Mouse (Mus musculus): ENCODE data around the gene Ctcfl. TPM values are rescaled to one million over a fixed set of nuclear protein-coding genes. Genes with fewer than 3 reads are reported as not detected.

Ctcfl gene
- polyA plus RNA-seq, 1 experiment from 2014 or later, result 0.12 TPM

DNA sequence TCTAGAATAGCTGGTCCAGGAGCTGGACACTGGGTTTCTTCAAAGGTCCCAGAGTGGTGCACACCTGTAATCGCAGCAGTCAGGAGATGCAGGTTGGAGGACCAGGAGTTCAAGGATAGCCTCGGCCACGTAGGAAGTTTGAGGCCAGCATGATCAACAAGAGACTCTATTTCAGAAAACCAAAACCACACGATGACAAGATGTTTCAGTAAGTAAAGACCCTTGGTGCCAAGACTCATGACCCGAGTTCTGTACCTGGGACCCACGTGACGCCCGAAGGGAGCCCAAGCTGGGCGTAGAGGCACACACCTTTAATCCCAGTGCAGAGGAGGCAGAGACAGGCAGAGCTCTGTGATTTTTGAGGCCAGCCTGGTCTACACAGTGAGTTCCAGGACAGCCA lies 36.2 kb downstream of the Ctcfl start:
- 80% methylated on average over 9 of the region's 9 CpGs for WGBS
- no peak overlapping the region for H3K4me3 ChIP-seq (ENCODE audit: low read depth, low read length)
- DNase-seq (ENCODE audit: low spot score) (peak; percentile 47), ATAC-seq (replicated peaks; ENCODE audit: low FRiP score, low TSS enrichment, low read depth) (no peak)
- H3K9ac ChIP-seq (ENCODE audit: low read length), result no peak overlapping the region
- H3K27ac ChIP-seq (ENCODE audit: low read depth), result no peak overlapping the region
- H3K4me1 ChIP-seq (replicated peaks; ENCODE audit: control insufficient read depth, insufficient read depth, low read length), result 0 out of 2 replicates have a peak, but pooled peaks cover 3% of the 10 kb centered on the region
- no peak overlapping the region for H3K4me2 ChIP-seq (ENCODE audit: low read length)
- H3K9me3 ChIP-seq (ENCODE audit: control insufficient read depth, low read length), result no peaks in the 10 kb centered on the region
- H3K36me3 ChIP-seq (ENCODE audit: control insufficient read depth, insufficient read depth, low read length), result no peaks in the 10 kb centered on the region
- no peaks in the 10 kb centered on the region for H3K27me3 ChIP-seq (replicated peaks; ENCODE audit: control insufficient read depth, insufficient read depth, low read length)

DNA sequence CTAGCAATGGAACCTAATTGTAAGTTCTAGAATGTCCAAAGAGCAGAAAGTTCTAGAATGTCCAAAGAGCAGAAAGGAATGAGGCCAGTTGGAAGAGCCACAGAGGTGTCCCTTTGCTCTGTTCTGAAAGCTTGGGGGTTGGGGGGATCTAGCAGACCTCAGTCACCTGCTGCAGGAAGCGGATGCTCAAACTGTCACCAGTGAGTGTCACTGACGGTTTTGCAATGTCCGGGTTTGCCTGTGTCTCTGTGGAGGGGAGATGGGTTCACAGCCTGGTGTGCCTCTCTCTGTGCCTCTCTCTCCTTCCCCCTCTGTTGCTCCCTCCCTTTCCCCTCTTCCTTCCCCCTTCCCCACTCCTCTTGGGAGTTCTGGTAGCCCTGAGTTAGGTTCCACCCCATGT lies 36.6 kb downstream of the Ctcfl start:
- Histone ChIP-seq H3K4me2 (ENCODE audit: low read length) (no peak overlapping the region), H3K9ac (ENCODE audit: low read length) (no peak overlapping the region), H3K36me3 (ENCODE audit: control insufficient read depth, insufficient read depth, low read length) (no peaks in the 10 kb centered on the region), H3K9me3 (ENCODE audit: control insufficient read depth, low read length) (no peaks in the 10 kb centered on the region), H3K4me1 (replicated peaks; ENCODE audit: control insufficient read depth, insufficient read depth, low read length) (0 out of 2 replicates have a peak, but pooled peaks cover 3% of the 10 kb centered on the region), H3K27me3 (replicated peaks; ENCODE audit: control insufficient read depth, insufficient read depth, low read length) (no peaks in the 10 kb centered on the region), H3K27ac (ENCODE audit: low read depth) (no peak overlapping the region), H3K4me3 (ENCODE audit: low read depth, low read length) (no peak overlapping the region)
- DNase-seq (ENCODE audit: low spot score) (no peak), ATAC-seq (replicated peaks; ENCODE audit: low FRiP score, low TSS enrichment, low read depth) (no peak)
- WGBS, result 86% methylated on average over 3 of the region's 3 CpGs

DNA sequence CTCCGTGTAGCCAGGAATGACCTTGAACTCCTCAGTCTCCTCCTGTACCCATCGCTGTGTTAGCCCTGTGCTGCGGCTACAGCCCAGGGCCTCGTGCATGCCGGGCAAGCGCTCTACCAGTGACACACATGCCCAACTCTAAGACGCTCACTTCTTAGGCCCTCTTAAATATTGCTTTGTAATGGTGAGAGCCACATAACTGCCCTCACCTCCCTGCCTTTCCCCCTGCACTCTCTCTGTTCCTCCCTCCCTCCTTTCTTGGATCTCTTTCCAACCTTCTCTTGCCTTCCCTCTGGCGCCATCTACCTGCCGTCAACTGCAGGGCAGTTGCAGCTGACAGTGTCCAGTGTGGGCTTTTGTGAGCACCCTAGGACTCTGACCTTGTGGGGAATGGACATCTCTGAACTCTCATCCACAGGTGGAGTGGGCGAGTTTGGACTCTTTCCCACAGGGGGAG lies 38.5 kb downstream of the Ctcfl start:
- Histone ChIP-seq H3K9me3 (ENCODE audit: control insufficient read depth, low read length) (no peaks in the 10 kb centered on the region), H3K4me3 (ENCODE audit: low read depth, low read length) (no peak overlapping the region), H3K9ac (ENCODE audit: low read length) (no peak overlapping the region), H3K27ac (ENCODE audit: low read depth) (no peak overlapping the region), H3K27me3 (replicated peaks; ENCODE audit: control insufficient read depth, insufficient read depth, low read length) (no peaks in the 10 kb centered on the region), H3K4me2 (ENCODE audit: low read length) (no peak overlapping the region), H3K4me1 (replicated peaks; ENCODE audit: control insufficient read depth, insufficient read depth, low read length) (0 out of 2 replicates have a peak, but pooled peaks cover 3% of the 10 kb centered on the region), H3K36me3 (ENCODE audit: control insufficient read depth, insufficient read depth, low read length) (no peaks in the 10 kb centered on the region)
- ATAC-seq (replicated peaks; ENCODE audit: low FRiP score, low TSS enrichment, low read depth) (peak; percentile 44; the same call in 1 of the 2 replicates), DNase-seq (ENCODE audit: low spot score) (peak; percentile 87)
- 34% methylated on average over 10 of the region's 10 CpGs for WGBS

DNA sequence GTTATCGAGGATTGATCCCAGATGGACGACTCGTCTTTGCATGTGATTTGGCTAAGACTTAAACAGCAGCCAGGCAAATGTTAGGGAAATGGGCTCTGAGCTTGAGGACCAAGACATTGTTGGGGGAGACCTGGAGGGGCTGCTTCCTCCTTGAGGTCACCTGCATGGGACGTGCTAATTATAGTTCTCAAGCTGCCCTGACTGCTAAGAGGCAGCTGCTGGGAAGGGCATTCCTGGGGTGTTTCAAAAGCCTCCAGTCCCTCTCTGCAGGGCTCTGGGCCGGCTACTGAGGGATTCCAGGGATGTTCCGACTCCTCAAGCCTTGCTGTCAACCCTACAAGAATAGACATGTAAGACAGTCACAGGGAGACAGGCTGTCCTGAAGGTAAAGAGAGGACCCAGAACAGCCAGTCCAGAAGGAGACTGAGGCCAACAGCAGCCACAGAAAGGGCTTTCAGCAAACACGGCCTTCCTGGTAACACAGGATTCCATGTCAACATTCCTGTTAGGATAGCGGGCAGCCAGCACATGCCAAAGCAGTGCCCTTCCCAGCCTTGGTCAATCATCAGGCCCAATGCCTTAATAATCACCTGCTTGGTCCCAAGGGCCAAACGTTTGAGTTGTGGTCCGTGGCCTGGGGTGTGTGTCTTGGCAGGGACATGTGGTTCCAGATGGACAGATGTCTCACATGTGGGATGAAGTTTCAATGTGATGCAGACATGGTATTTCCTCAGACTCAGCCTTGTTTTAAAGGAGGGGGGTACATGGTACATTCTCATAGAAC lies 39.4 kb downstream of the Ctcfl start:
- no peaks in the 10 kb centered on the region for H3K9me3 ChIP-seq (ENCODE audit: control insufficient read depth, low read length)
- no peak overlapping the region for H3K4me3 ChIP-seq (ENCODE audit: low read depth, low read length)
- H3K36me3 ChIP-seq (ENCODE audit: control insufficient read depth, insufficient read depth, low read length), result no peaks in the 10 kb centered on the region
- 0 out of 2 replicates have a peak, but pooled peaks cover 3% of the 10 kb centered on the region for H3K4me1 ChIP-seq (replicated peaks; ENCODE audit: control insufficient read depth, insufficient read depth, low read length)
- H3K4me2 ChIP-seq (ENCODE audit: low read length), result no peak overlapping the region
- H3K27me3 ChIP-seq (replicated peaks; ENCODE audit: control insufficient read depth, insufficient read depth, low read length), result no peaks in the 10 kb centered on the region
- no peak overlapping the region for H3K27ac ChIP-seq (ENCODE audit: low read depth)
- no peak for ATAC-seq (replicated peaks; ENCODE audit: low FRiP score, low TSS enrichment, low read depth)
- no peak overlapping the region for H3K9ac ChIP-seq (ENCODE audit: low read length)
- peak; percentile 50 for DNase-seq (ENCODE audit: low spot score)
- 51% methylated on average over 10 of the region's 10 CpGs for WGBS

DNA sequence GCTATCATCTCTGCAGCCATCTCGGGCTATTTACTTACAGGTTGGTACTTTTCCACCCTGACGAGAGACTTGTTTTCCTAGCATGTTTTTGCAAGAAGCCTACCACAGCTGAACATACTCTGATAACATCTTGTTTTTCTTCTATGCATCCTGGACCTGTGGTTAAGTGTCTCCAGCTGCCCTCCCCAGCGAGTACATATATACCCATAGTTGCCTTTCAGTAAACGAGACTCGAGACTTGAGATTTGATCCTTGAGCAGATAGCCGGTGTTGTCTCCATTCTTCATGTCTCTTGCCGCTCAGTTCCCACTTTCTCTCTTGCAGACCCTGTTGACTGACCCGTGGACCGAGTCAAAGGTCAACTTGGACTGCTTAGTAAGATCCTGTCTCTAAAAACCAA lies 42.4 kb downstream of the Ctcfl start:
- Histone ChIP-seq H3K9ac (ENCODE audit: low read length) (no peak overlapping the region), H3K36me3 (ENCODE audit: control insufficient read depth, insufficient read depth, low read length) (no peaks in the 10 kb centered on the region), H3K27me3 (replicated peaks; ENCODE audit: control insufficient read depth, insufficient read depth, low read length) (no peaks in the 10 kb centered on the region), H3K4me3 (ENCODE audit: low read depth, low read length) (no peak overlapping the region), H3K4me1 (replicated peaks; ENCODE audit: control insufficient read depth, insufficient read depth, low read length) (0 out of 2 replicates have a peak, but pooled peaks cover 3% of the 10 kb centered on the region), H3K4me2 (ENCODE audit: low read length) (no peak overlapping the region), H3K27ac (ENCODE audit: low read depth) (no peak overlapping the region), H3K9me3 (ENCODE audit: control insufficient read depth, low read length) (no peaks in the 10 kb centered on the region)
- 76% methylated on average over 9 of the region's 9 CpGs for WGBS
- no peak for ATAC-seq (replicated peaks; ENCODE audit: low FRiP score, low TSS enrichment, low read depth)
- no peak for DNase-seq (ENCODE audit: low spot score)

DNA sequence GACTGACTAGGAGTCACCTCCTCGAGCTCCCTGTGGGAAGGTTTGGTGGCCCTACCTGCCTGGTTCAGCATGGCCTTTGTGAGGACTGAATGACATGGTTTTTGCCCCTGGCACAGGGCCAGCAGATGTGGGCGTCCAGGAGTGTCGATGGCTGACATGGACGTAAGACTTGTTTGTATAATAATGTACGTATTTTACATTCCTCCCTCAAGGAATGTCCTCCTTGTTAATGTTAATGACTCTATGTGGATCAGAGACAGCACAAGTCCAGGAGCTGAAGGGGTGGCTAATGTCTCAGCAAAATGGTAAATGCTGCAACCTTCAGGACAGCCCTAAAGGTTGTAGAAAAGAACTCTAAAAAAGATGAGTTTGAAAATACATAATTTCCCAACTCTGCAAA lies 45.7 kb downstream of the Ctcfl start:
- H3K27me3 ChIP-seq (replicated peaks; ENCODE audit: control insufficient read depth, insufficient read depth, low read length), result no peaks in the 10 kb centered on the region
- no peaks in the 10 kb centered on the region for H3K36me3 ChIP-seq (ENCODE audit: control insufficient read depth, insufficient read depth, low read length)
- no peak overlapping the region for H3K4me3 ChIP-seq (ENCODE audit: low read depth, low read length)
- no peak overlapping the region for H3K9ac ChIP-seq (ENCODE audit: low read length)
- no peaks in the 10 kb centered on the region for H3K4me1 ChIP-seq (replicated peaks; ENCODE audit: control insufficient read depth, insufficient read depth, low read length)
- 33% methylated on average over 5 of the region's 5 CpGs for WGBS
- no peak overlapping the region for H3K4me2 ChIP-seq (ENCODE audit: low read length)
- DNase-seq (ENCODE audit: low spot score) (no peak), ATAC-seq (replicated peaks; ENCODE audit: low FRiP score, low TSS enrichment, low read depth) (no peak)
- H3K9me3 ChIP-seq (ENCODE audit: control insufficient read depth, low read length), result no peaks in the 10 kb centered on the region
- no peak overlapping the region for H3K27ac ChIP-seq (ENCODE audit: low read depth)

DNA sequence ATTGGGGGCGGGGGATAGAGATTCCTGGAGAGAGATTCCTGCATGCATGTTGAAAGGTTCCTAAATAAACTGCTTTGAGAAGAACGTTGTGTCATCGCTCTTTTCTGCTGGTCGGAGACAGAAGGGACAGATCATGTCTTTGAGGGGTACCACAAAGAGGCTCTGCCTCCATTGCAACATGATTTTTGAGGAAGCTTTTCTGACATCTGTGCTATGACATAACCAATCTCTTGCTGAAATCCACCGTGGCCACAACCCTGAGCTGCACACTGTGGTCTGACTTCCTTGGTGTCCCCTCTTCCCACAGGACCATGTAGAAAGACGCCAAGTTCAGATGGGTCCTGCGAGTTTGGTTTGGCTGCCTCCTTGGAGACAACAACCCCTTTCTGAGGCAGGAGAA lies 46.4 kb downstream of the Ctcfl start:
- H3K4me3 ChIP-seq (ENCODE audit: low read depth, low read length), result no peak overlapping the region
- no peak overlapping the region for H3K4me2 ChIP-seq (ENCODE audit: low read length)
- no peak for ATAC-seq (replicated peaks; ENCODE audit: low FRiP score, low TSS enrichment, low read depth)
- no peak for DNase-seq (ENCODE audit: low spot score)
- H3K27me3 ChIP-seq (replicated peaks; ENCODE audit: control insufficient read depth, insufficient read depth, low read length), result no peaks in the 10 kb centered on the region
- H3K9me3 ChIP-seq (ENCODE audit: control insufficient read depth, low read length), result no peaks in the 10 kb centered on the region
- no peak overlapping the region for H3K9ac ChIP-seq (ENCODE audit: low read length)
- H3K4me1 ChIP-seq (replicated peaks; ENCODE audit: control insufficient read depth, insufficient read depth, low read length), result no peaks in the 10 kb centered on the region
- H3K27ac ChIP-seq (ENCODE audit: low read depth), result no peak overlapping the region
- 87% methylated on average over 7 of the region's 7 CpGs for WGBS
- no peaks in the 10 kb centered on the region for H3K36me3 ChIP-seq (ENCODE audit: control insufficient read depth, insufficient read depth, low read length)

DNA sequence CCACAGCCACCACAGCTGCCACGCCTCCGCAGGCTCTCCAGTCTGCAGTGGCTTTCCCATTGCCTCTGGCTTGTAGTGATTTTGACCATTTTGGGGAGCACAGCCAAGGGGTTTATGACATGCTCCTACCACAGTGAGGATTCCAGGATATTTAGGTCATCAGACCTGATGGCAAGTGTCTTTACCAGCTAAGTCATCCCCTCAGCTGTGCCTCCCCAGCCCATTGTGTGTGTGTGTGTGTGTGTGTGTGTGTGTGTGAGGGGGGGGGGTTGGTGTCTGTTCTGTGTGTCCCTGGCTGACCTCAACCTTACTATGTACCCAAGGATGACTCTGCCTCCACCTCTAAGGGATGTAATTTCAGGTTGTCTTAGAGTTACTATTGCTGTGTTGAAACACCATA lies 54.5 kb downstream of the Ctcfl start:
- Histone ChIP-seq H3K27me3 (replicated peaks; ENCODE audit: control insufficient read depth, insufficient read depth, low read length) (no peaks in the 10 kb centered on the region), H3K9ac (ENCODE audit: low read length) (no peak overlapping the region), H3K4me1 (replicated peaks; ENCODE audit: control insufficient read depth, insufficient read depth, low read length) (no peaks in the 10 kb centered on the region), H3K27ac (ENCODE audit: low read depth) (no peak overlapping the region), H3K4me2 (ENCODE audit: low read length) (no peak overlapping the region), H3K4me3 (ENCODE audit: low read depth, low read length) (no peak overlapping the region), H3K36me3 (ENCODE audit: control insufficient read depth, insufficient read depth, low read length) (no peaks in the 10 kb centered on the region), H3K9me3 (ENCODE audit: control insufficient read depth, low read length) (no peaks in the 10 kb centered on the region)
- no peak for ATAC-seq (replicated peaks; ENCODE audit: low FRiP score, low TSS enrichment, low read depth)
- WGBS, result 87% methylated on average over 2 of the region's 2 CpGs
- DNase-seq (ENCODE audit: low spot score), result no peak

DNA sequence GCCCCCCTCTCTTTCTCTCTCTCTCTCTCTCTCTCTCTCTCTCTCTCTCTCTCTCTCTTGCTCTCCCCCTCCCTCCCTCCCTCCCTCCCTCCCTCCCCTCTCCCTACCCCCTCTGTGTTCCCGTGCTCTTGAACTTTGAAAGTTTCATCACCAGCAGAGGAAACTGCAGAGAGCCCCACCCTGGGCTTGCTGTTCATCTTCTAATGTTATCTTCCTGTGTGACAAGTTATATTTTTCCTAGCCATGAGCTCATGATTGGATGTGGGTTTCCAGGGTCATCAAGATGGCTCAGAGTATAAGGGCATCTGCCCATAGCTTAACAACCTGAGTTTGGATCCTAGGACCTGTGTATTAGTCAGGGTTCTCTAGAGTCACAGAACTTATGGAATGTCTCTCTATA lies 56.1 kb downstream of the Ctcfl start:
- no peaks in the 10 kb centered on the region for H3K27me3 ChIP-seq (replicated peaks; ENCODE audit: control insufficient read depth, insufficient read depth, low read length)
- no peak overlapping the region for H3K27ac ChIP-seq (ENCODE audit: low read depth)
- H3K36me3 ChIP-seq (ENCODE audit: control insufficient read depth, insufficient read depth, low read length), result no peaks in the 10 kb centered on the region
- no peak for ATAC-seq (replicated peaks; ENCODE audit: low FRiP score, low TSS enrichment, low read depth)
- no peaks in the 10 kb centered on the region for H3K4me1 ChIP-seq (replicated peaks; ENCODE audit: control insufficient read depth, insufficient read depth, low read length)
- no peak overlapping the region for H3K9ac ChIP-seq (ENCODE audit: low read length)
- no peaks in the 10 kb centered on the region for H3K9me3 ChIP-seq (ENCODE audit: control insufficient read depth, low read length)
- H3K4me3 ChIP-seq (ENCODE audit: low read depth, low read length), result no peak overlapping the region
- DNase-seq (ENCODE audit: low spot score), result no peak
- no peak overlapping the region for H3K4me2 ChIP-seq (ENCODE audit: low read length)
- WGBS, result 38% methylated on average over 1 of the region's 1 CpGs

All from intestine, embryonic 14.5 days (tissue).